Mouse (Mus musculus): ENCODE measurements around the gene Fktn. TPM values are rescaled to one million over a fixed set of nuclear protein-coding genes. Genes with fewer than 3 reads are reported as not detected.

Gene Fktn
- polyA plus RNA-seq (2014; fragmentation: Illumina TruSeq; extraction: RNeasy Lipid Tissue Mini Kit (QIAGEN cat#74804); ENCODE audit: low read depth, low replicate concordance): 14.2 TPM

GRCm38 (mm10) chr4:53713704-53714050, at the start of gene Fktn:
Fktn (plus strand) TSS chr4:53713998.

GRCm38 (mm10) chr4:53825821-53826605, 112.2 kb downstream of the Fktn start, which contains the start of gene Tmem38b:
Tmem38b (plus strand) TSS chr4:53826045.

Other genes with a start within 250 kb of the Fktn start
- 6.3 TPM for gene Fsd1l, start 82.5 kb upstream of the Fktn start, polyA plus RNA-seq (2014; fragmentation: Illumina TruSeq; extraction: RNeasy Lipid Tissue Mini Kit (QIAGEN cat#74804); ENCODE audit: low read depth, low replicate concordance)
- 0.16 TPM for gene Tal2, start 65.7 kb downstream of the Fktn start, polyA plus RNA-seq (2014; fragmentation: Illumina TruSeq; extraction: RNeasy Lipid Tissue Mini Kit (QIAGEN cat#74804); ENCODE audit: low read depth, low replicate concordance)
- 10.3 TPM for gene Tmem38b, start 112.0 kb downstream of the Fktn start, polyA plus RNA-seq (2014; fragmentation: Illumina TruSeq; extraction: RNeasy Lipid Tissue Mini Kit (QIAGEN cat#74804); ENCODE audit: low read depth, low replicate concordance)

All from adipose tissue, adult 10 weeks (tissue).